Mouse (Mus musculus) stomach, postnatal 0 days (tissue): ENCODE measurements around the gene Tm7sf2.
A peak's percentile ranks its signal among the peaks of the same experiment; 100 is the strongest.
"Not testable (repeated sequence)": the region's sequence is repeated elsewhere in the genome, so short reads cannot be mapped to it uniquely, and the experiment has no call there.

ENCODE experiments used
- CTCF ChIP-seq: IDR thresholded peaks from 2 replicates; pipeline ENCODE4 v1.5.1; 2016; ENCODE audit warnings: antibody characterized with exemption, low read depth, mild to moderate bottlenecking, moderate library complexity
- EP300 ChIP-seq: optimal IDR thresholded peaks from 2 replicates; pipeline ENCODE3; 2016; ENCODE audit warnings: antibody characterized with exemption

DNA sequence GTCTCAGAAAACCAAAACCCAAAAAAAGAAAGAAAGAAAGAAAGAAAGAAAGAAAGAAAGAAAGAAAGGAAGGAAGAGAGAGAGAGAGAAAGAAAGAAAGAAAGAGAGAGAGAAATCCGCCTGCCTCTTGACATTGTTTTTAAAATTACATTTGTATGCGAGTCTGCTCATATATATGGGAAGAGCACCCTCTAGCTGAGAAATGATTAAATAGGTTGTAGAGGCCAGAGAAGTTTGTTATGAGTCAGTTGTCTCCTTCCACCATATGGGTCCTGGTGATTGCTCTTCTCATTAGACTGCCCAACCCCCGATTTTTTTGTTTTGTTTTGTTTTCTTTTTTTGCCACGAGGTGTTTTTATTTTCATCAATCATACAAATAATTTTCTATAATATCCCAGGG is 24.1 kb downstream of the Tm7sf2 start:
- peak; percentile 72 for TF ChIP-seq CTCF
- TF ChIP-seq EP300 = not testable (repeated sequence)
